ENCODE assay signal across 20 mouse cellular contexts in the genomic region with DNA sequence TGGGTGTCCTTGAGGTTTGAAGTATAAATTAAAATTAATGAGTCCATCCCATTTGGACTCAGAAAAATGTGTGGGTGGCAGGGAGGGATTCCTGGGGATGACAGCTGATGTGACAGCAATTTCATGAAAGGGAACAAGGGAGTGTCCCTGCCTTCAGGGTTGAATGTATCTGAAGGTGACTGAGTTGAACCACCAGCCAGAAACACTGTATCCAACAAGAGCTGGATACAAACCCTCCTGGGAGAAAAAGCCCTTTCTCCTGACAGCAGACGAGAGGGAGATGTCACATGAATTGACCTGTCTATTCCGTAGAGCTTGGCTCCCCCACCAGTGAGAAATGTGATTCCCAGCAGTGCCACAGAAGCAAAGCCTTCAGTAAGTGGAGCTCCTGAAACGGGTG.
DNase-seq lines count a peak whose midpoint lies in the region; ATAC-seq and TF ChIP-seq lines count a peak whose summit lies in the region.
"Had no signal": no experiment of that assay in that cellular context is flagged by ENCODE, and none has a peak within 500 bp of the region (broad histone marks: within the 10 kb centered on the region; RNA-seq: fewer than 3 reads in every experiment).

No protein-coding gene starts in this region.

- H3K9me3 ChIP-seq in heart, embryonic 11.5 days (replicated peaks; ENCODE audit: control insufficient read depth, low read length), result no peaks in the 10 kb centered on the region
- H3K9me3 ChIP-seq in kidney, embryonic 14.5 days (ENCODE audit: control insufficient read depth, low read length), result no peaks in the 10 kb centered on the region
- H3K9me3 ChIP-seq in midbrain, embryonic 14.5 days (ENCODE audit: control insufficient read depth, low read length), result no peaks in the 10 kb centered on the region
- H3K9me3 ChIP-seq in midbrain, embryonic 11.5 days (ENCODE audit: control insufficient read depth, low read length), result no peaks in the 10 kb centered on the region
- no peaks in the 10 kb centered on the region for H3K9me3 ChIP-seq in intestine, postnatal 0 days (ENCODE audit: control insufficient read depth)
- H3K9me3 ChIP-seq: hindbrain, embryonic 15.5 days; limb, embryonic 10.5 days; liver, embryonic 12.5 days; megakaryocyte, embryonic 14.5 days had no signal

- H3K9ac ChIP-seq in heart, embryonic 11.5 days (ENCODE audit: low read depth, low read length), result no peak overlapping the region
- no peak overlapping the region for H3K9ac ChIP-seq in kidney, embryonic 14.5 days (ENCODE audit: low read depth, low read length)
- H3K9ac ChIP-seq in midbrain, embryonic 14.5 days (replicated peaks; ENCODE audit: low read length), result no peak overlapping the region
- no peak overlapping the region for H3K9ac ChIP-seq in midbrain, embryonic 11.5 days (ENCODE audit: low read length)
- H3K9ac ChIP-seq in intestine, postnatal 0 days (ENCODE audit: low read depth, low read length), result no peak overlapping the region
- H3K9ac ChIP-seq: hindbrain, embryonic 15.5 days; liver, embryonic 12.5 days had no signal

- no peaks in the 10 kb centered on the region for H3K36me3 ChIP-seq in heart, embryonic 11.5 days (ENCODE audit: control insufficient read depth, insufficient read depth, low read length)
- no peaks in the 10 kb centered on the region for H3K36me3 ChIP-seq in kidney, embryonic 14.5 days (ENCODE audit: control insufficient read depth, insufficient read depth, low read length)
- no peaks in the 10 kb centered on the region for H3K36me3 ChIP-seq in midbrain, embryonic 14.5 days (ENCODE audit: control insufficient read depth, insufficient read depth, low read length)
- H3K36me3 ChIP-seq in midbrain, embryonic 11.5 days (ENCODE audit: control insufficient read depth, insufficient read depth, low read length), result no peaks in the 10 kb centered on the region
- no peaks in the 10 kb centered on the region for H3K36me3 ChIP-seq in intestine, postnatal 0 days (ENCODE audit: control insufficient read depth, insufficient read depth)
- H3K36me3 ChIP-seq: hindbrain, embryonic 15.5 days; liver, embryonic 12.5 days had no signal

- 66% methylated on average over 3 of the region's 3 CpGs for WGBS in heart, embryonic 11.5 days (ENCODE audit: insufficient replicate concordance)
- WGBS in kidney, embryonic 14.5 days, result 31% methylated on average over 3 of the region's 3 CpGs
- 39% methylated on average over 3 of the region's 3 CpGs for WGBS in midbrain, embryonic 14.5 days
- 68% methylated on average over 3 of the region's 3 CpGs for WGBS in midbrain, embryonic 11.5 days
- WGBS in intestine, postnatal 0 days, result 80% methylated on average over 3 of the region's 3 CpGs

- H3K27me3 ChIP-seq in heart, embryonic 11.5 days (ENCODE audit: control insufficient read depth, insufficient read depth, low read length), result no peaks in the 10 kb centered on the region
- no peaks in the 10 kb centered on the region for H3K27me3 ChIP-seq in kidney, embryonic 14.5 days (ENCODE audit: control insufficient read depth, insufficient read depth, low read length)
- no peaks in the 10 kb centered on the region for H3K27me3 ChIP-seq in midbrain, embryonic 14.5 days (ENCODE audit: control insufficient read depth, insufficient read depth, low read length)
- H3K27me3 ChIP-seq in midbrain, embryonic 11.5 days (ENCODE audit: control insufficient read depth, insufficient read depth, low read length), result no peaks in the 10 kb centered on the region
- H3K27me3 ChIP-seq in intestine, postnatal 0 days (replicated peaks; ENCODE audit: control insufficient read depth, insufficient read depth, low read length), result no peaks in the 10 kb centered on the region
- H3K27me3 ChIP-seq: hindbrain, embryonic 15.5 days; liver, embryonic 12.5 days; megakaryocyte, embryonic 14.5 days; Patski had no signal

- H3K4me1 ChIP-seq in heart, embryonic 11.5 days (ENCODE audit: control insufficient read depth, insufficient read depth, low read length), result peaks cover 11% of the 10 kb centered on the region
- peaks cover 14% of the 10 kb centered on the region; the same call in 1 of the 2 replicates for H3K4me1 ChIP-seq in kidney, embryonic 14.5 days (ENCODE audit: control insufficient read depth, insufficient read depth, low read length)
- peaks cover 13% of the 10 kb centered on the region for H3K4me1 ChIP-seq in midbrain, embryonic 14.5 days (ENCODE audit: control insufficient read depth, insufficient read depth, low read length)
- H3K4me1 ChIP-seq in midbrain, embryonic 11.5 days (ENCODE audit: control insufficient read depth, insufficient read depth, low read length), result peaks cover 13% of the 10 kb centered on the region
- H3K4me1 ChIP-seq in brown adipose tissue, adult 24 weeks (ENCODE audit: control insufficient read depth, insufficient read depth, insufficient read length, low read length), result peaks cover 45% of the 10 kb centered on the region
- no peaks in the 10 kb centered on the region for H3K4me1 ChIP-seq in intestine, postnatal 0 days (replicated peaks; ENCODE audit: control insufficient read depth, insufficient read depth, low read length)

- no peak for ATAC-seq in heart, embryonic 11.5 days (replicated peaks; ENCODE audit: insufficient number of reproducible peaks, low FRiP score, low TSS enrichment)
- no peak for ATAC-seq in kidney, embryonic 14.5 days (ENCODE audit: low FRiP score, low TSS enrichment)
- ATAC-seq in midbrain, embryonic 14.5 days (ENCODE audit: low FRiP score, low TSS enrichment), result no peak
- no peak for ATAC-seq in midbrain, embryonic 11.5 days (ENCODE audit: low FRiP score)
- ATAC-seq in intestine, postnatal 0 days, result no peak
- ATAC-seq: forebrain, embryonic 14.5 days; intestine, embryonic 16.5 days; liver, embryonic 12.5 days; Patski had no signal

- DNase-seq in heart, adult 18-20 months, result no peak
- no peak for DNase-seq in kidney, adult 9 months
- DNase-seq in midbrain, embryonic 14.5 days, result no peak
- no peak for DNase-seq in midbrain, embryonic 11.5 days (ENCODE audit: low spot score, missing footprints)
- DNase-seq: adrenal gland, postnatal 10 days; B cell, adult 2 months; gastrocnemius, postnatal 25 days; lung, adult 2 months; thymus, postnatal 14 days had no signal

- H3K27ac ChIP-seq in heart, embryonic 11.5 days (ENCODE audit: low read depth, low read length), result peak overlapping the region; percentile 10; the same call in 1 of the 2 replicates
- H3K27ac ChIP-seq in kidney, embryonic 14.5 days (ENCODE audit: low read depth, low read length), result peak overlapping the region; percentile 11; the same call in 1 of the 2 replicates
- H3K27ac ChIP-seq in midbrain, embryonic 14.5 days (replicated peaks; ENCODE audit: low read depth, low read length), result 0 out of 2 replicates have a peak overlapping the region, but pooled peaks have one; percentile 1
- no peak overlapping the region for H3K27ac ChIP-seq in midbrain, embryonic 11.5 days (ENCODE audit: low read depth, low read length)
- peak overlapping the region; percentile 84 for H3K27ac ChIP-seq in brown adipose tissue, adult 24 weeks (replicated peaks; ENCODE audit: low read depth, low read length)
- H3K27ac ChIP-seq in intestine, postnatal 0 days (ENCODE audit: low read depth, low read length), result no peak overlapping the region
- H3K27ac ChIP-seq: limb, embryonic 10.5 days; liver, embryonic 12.5 days had no signal

- no peak overlapping the region for H3K4me2 ChIP-seq in heart, embryonic 11.5 days
- H3K4me2 ChIP-seq in kidney, embryonic 14.5 days (replicated peaks; ENCODE audit: low read depth, low read length), result no peak overlapping the region
- H3K4me2 ChIP-seq in midbrain, embryonic 14.5 days (ENCODE audit: low read length), result no peak overlapping the region
- no peak overlapping the region for H3K4me2 ChIP-seq in midbrain, embryonic 11.5 days
- no peak overlapping the region for H3K4me2 ChIP-seq in intestine, postnatal 0 days (replicated peaks; ENCODE audit: low read depth)
- H3K4me2 ChIP-seq: hindbrain, embryonic 15.5 days; liver, embryonic 12.5 days had no signal

- H3K4me3 ChIP-seq in heart, embryonic 11.5 days (ENCODE audit: low read depth, low read length), result no peak overlapping the region
- H3K4me3 ChIP-seq in kidney, embryonic 14.5 days (ENCODE audit: low read length), result no peak overlapping the region
- H3K4me3 ChIP-seq in midbrain, embryonic 14.5 days (replicated peaks; ENCODE audit: low read depth, low read length), result no peak overlapping the region
- no peak overlapping the region for H3K4me3 ChIP-seq in midbrain, embryonic 11.5 days (ENCODE audit: low read depth, low read length)
- H3K4me3 ChIP-seq in brown adipose tissue, adult 24 weeks (ENCODE audit: insufficient read depth, low read depth, low read length), result no peak overlapping the region
- no peak overlapping the region for H3K4me3 ChIP-seq in intestine, postnatal 0 days (ENCODE audit: low read depth, low read length)
- H3K4me3 ChIP-seq: hindbrain, embryonic 15.5 days; limb, embryonic 10.5 days; liver, embryonic 12.5 days; megakaryocyte, embryonic 14.5 days had no signal

- no peak for TF ChIP-seq CTCF in intestine, postnatal 0 days (IDR thresholded peaks at IDR 0.05; ENCODE audit: low read depth)

Comparison
In these comparisons a context has a peak if more than half of its experiments do, and no peak if none do; other contexts are left out.
1. H3K27ac ChIP-seq: peak in heart, embryonic 11.5 days (single experiment), kidney, embryonic 14.5 days (single experiment), midbrain, embryonic 14.5 days (single experiment) and brown adipose tissue, adult 24 weeks (single experiment); none in midbrain, embryonic 11.5 days (single experiment) and intestine, postnatal 0 days (single experiment).